Mouse (Mus musculus): ENCODE measurements around the gene Mrps27.
"Not testable (repeated sequence)": the region's sequence is repeated elsewhere in the genome, so short reads cannot be mapped to it uniquely, and the experiment has no call there.

Mrps27 gene

DNA sequence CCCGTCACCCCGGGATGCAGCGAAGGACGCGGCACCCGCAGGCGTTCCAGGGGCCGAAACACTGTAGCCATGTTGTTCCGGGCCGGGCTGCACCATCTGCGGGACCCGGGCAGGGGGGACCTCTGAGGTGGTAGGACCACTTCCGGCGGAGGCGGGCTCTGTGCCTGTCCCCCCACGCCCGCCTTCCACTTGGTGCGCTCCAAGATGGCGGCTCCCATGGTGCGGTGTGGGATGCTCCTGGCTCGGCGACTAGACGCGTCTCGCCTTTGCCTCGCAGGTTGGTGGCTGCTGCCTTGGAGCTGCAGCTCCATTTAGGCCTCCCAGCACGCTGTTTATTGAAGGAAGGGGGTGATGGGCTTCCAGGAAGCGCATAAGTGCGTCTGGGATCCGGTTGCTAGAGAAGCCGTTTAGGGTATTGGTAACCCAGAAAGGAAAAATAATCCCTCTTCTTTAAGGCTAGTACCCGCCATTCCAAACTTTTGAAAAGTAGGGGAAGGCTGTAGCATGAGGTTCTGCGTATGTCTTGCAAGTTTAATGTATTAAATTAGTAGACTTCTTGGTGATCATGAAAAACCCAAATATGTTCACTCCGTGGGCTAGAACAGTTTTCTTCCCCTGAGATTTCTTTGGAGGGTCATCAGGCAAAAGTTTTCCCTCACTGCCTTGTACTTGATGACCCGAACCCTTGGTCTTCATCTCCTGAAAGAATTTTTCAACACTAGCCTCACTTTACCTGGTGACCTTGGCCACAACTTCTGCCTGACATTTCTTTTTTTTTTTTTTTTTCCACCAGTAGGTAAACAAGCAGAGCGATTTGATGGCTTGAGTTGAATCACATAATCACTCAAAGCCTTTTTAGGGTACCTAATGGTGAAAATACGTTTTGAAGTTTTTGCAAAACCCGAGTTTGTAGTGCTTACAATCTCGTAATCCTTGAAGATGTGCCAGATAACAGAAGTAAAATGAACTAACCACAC, at the start of gene Mrps27, which contains the start of gene Ptcd2:
TSS of gene Mrps27 (plus strand) at position 188 of the 977 bp plus-strand sequence.
TSS of gene Ptcd2 (minus strand) at position 107 of the 977 bp plus-strand sequence.
- peak; percentile 97 for DNase-seq (ENCODE audit: low spot score)

GRCm38 (mm10) chr13:99299921-99300320, 44.7 kb upstream of the Mrps27 start:
- DNase-seq (ENCODE audit: low spot score) = no peak

DNA sequence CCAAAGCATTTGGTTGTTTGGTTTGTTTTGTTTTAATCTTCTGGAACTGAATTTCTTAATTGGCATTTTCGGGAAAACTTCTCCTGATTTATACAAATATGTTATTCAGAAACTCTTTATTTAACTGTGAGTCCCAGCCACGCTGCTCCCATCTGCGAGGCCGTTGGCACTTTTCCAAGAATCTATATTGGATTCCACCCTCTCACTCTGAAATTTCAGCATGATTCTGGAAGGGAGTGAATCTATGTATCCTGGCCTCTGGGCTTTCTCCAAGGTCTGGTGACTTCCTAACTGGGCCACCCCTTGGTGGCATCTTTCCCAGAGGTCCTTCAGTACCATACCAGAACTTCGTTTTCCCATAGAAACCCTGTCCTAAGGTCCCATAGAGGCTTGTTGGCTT, 40.7 kb upstream of the Mrps27 start:
- no peak for DNase-seq (ENCODE audit: low spot score)

DNA sequence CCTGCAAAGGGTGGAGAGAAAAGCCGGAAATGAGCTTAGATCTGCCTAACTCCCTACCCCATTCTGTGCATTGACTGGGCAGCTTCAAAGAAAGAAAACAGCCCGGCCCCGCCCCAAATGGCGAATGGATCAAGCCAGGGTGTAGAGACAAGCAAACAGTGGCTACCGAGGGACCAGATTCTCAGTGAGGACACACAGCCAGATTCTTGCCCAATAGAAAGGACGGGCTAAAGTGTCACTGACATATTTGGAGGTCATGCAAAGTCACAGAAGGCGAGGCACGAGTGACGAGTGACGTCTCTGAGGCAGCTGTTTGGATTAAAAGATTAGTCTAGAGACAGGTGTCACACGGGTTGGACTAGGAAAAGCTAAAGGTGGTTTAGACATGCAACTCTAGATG, 40.2 kb upstream of the Mrps27 start:
- no peak for DNase-seq (ENCODE audit: low spot score)

DNA sequence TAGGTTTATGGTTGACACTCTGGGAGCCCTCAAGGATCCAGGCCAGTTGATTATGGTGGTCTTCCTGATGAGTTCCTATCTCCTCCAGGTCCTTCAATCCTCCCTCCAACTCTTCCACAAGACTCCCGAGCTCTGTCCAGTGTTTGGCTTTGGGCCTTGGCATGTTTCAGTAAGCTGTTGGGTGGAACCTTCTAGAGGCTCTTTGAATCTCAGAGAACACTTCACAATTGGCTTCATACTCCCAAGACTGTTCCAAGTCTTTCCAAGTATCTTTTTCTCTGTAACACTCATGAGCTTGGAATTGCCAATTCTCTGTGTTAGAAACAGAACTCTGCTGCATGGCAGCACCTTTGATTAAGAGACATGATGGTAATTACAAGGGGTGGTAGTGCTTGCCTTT, 39.4 kb upstream of the Mrps27 start:
- DNase-seq (ENCODE audit: low spot score) = no peak

DNA sequence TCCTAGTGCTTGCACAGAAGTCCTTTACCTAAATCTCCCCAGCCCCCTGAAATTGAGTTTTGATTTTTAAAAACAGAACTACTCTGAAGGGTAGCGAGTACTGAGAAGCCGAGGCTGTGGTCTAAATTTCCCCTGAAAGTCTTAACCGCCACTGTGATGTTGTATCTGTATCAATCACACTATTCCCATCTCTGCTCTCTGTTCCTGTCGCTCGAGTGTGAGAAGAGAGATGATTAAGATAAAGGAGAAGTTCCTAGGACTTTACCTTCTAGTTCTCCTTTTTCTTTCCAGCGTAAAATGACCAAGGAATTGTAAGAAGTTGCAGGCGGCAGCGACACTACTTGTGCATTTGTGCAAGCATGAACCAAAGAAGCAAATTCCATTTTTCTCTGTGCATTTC, 38.4 kb upstream of the Mrps27 start:
- DNase-seq (ENCODE audit: low spot score) = no peak

- no peak for DNase-seq (ENCODE audit: low spot score)
These were observed 36.6 kb upstream of the Mrps27 start for GRCm38 (mm10) chr13:99307930-99308359.

- DNase-seq (ENCODE audit: low spot score) = no peak
These were observed 36.2 kb upstream of the Mrps27 start for GRCm38 (mm10) chr13:99308393-99308792.

GRCm38 (mm10) chr13:99314098-99314497, 30.5 kb upstream of the Mrps27 start:
- DNase-seq (ENCODE audit: low spot score) = no peak

- no peak for DNase-seq (ENCODE audit: low spot score)
These were observed 29.9 kb upstream of the Mrps27 start for GRCm38 (mm10) chr13:99314657-99315181.

- no peak for DNase-seq (ENCODE audit: low spot score)
These were observed 28.2 kb upstream of the Mrps27 start for GRCm38 (mm10) chr13:99316366-99316765.

DNA sequence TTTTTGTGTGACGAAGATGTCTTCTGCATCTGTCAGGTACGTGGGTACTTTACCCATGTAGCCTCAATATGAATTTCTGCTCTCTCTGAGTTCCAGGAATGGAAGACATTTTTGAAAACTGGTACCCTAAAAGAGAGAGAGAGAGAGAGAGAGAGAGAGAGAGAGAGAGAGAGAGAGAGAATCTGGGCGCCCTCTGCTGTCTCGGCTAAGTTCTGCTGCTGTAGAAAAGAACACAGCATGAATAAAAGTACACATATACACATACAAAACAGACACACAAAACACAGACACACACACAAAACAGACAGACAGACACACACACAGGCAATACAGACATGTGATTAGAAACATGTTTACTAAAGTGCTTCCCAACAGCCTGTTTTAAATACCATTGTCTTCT, 27.5 kb upstream of the Mrps27 start:
- DNase-seq (ENCODE audit: low spot score) = peak; percentile 31

DNA sequence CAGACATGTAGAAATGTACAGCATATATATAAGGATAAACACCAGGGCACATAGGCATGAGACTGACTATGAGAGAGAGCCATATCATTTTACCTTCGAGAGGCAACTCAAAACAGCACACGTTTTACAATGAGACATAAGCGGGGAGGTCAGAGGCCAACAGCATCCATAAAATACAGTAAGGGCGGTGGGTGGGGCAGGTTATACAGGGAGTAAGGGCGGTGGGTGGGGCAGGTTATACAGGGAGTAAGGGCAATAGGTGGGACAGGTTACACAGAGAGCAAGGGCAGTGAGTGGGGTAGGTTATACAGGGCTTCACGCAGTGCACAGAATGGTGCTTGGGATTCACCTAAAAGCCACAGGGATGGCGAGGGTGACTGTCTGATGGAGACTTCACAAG, 24.1 kb upstream of the Mrps27 start:
- DNase-seq (ENCODE audit: low spot score) = no peak

GRCm38 (mm10) chr13:99322915-99323314, 21.7 kb upstream of the Mrps27 start:
- not testable (repeated sequence) for DNase-seq (ENCODE audit: low spot score)

DNA sequence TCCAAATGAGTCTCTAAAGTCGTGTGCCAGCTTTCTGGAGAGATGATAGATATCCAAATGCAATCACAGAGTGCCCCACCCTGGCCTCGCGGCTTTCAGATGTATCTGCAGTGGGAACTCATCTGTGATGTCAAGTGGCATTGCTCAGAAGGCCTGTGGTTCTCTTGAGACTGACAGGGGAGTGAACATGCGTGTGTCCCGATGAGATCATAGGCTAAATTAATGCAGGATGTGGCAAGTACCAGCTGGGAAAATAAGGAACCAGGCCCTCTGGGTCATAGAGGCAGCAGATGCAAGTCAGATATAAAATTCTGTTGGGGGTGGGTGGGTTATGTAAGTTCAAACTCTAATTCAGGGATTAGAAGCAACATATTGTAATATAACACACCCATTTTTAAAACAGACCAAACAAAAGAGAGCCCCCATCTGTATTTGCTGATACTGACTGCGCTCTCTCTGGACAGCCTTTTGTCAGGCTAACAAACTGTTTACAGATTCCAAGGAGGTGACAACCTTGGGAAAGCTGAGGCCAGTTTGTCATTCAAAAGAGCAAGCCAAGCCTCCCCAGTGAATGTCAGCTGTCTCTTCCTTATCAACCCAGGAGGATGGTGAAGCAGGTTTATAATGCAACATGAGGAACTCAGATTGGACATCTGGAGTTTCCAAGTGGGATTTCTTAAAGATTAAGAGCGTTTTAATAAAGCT, 20.8 kb upstream of the Mrps27 start:
- no peak for DNase-seq (ENCODE audit: low spot score)

DNA sequence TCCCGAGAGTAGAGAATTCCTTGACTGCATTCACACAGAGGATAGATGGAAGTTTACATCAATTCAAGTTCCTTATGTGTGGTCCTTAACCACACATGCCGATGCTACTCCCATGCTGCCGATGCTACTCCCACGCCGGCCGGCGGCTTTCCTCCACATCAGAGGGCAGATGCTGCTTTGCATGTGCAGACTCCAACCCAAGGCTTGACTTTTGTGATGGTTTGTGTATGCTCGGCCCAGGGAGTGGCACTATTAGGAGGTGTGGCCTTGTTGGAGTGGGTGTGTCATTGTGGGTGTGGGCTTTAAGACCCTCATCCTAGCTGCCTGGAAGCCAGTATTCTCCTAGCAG, 20.3 kb upstream of the Mrps27 start:
- DNase-seq (ENCODE audit: low spot score) = not testable (repeated sequence)

- DNase-seq (ENCODE audit: low spot score) = no peak
These were observed 13.3 kb upstream of the Mrps27 start for GRCm38 (mm10) chr13:99331255-99331654.

DNA sequence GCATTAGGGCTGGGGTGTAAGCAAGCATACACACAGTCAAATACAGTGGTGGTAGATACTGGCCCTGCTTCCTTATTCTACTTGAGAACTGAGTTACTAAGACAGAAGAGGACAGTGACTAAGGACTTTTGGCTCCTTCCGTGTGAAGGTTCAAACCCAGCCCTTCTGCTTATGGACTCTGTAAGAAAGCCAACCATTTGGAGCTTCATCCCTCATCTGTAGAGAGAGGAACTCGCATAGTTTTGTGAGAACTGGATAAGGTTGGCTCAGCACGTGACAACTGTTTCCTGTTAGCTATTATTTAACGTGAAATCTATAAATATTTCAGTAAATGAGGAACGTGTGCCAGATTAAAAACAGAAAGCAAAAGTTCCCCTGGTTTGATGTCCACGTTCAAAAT, 7.1 kb upstream of the Mrps27 start:
- DNase-seq (ENCODE audit: low spot score) = no peak

- no peak for DNase-seq (ENCODE audit: low spot score)
These were observed 3.1 kb upstream of the Mrps27 start for GRCm38 (mm10) chr13:99341504-99341903.

GRCm38 (mm10) chr13:99343876-99344598, 549 bp upstream of the Mrps27 start:
- DNase-seq (ENCODE audit: low spot score) = no peak

GRCm38 (mm10) chr13:99350009-99350408, 5.4 kb downstream of the Mrps27 start:
- DNase-seq (ENCODE audit: low spot score) = no peak

- DNase-seq (ENCODE audit: low spot score) = no peak
These were observed 6.6 kb downstream of the Mrps27 start for GRCm38 (mm10) chr13:99351186-99351585.

All from urinary bladder, postnatal 25 days (tissue).